Mouse (Mus musculus) embryonic facial prominence, embryonic 14.5 days (tissue): ENCODE measurements around the gene Mrpl22. TPM values are rescaled to one million over a fixed set of nuclear protein-coding genes. Genes with fewer than 3 reads are reported as not detected.
A peak's percentile ranks its signal among the peaks of the same experiment; 100 is the strongest.
"Not testable (repeated sequence)": the region's sequence is repeated elsewhere in the genome, so short reads cannot be mapped to it uniquely, and the experiment has no call there.

Experiments
- ATAC-seq: fragments of 200-750 bp; cut with Nextera tagmentation; 2 replicates; pipeline ENCODE4 v1.8.0; 2017; ENCODE audit warnings: low read depth, moderate number of reproducible peaks, moderate TSS enrichment
- DNase-seq: peaks from one replicate; pipeline ENCODE4 v3.0.0-alpha.2; 2015; ENCODE audit warnings: low spot score
- H3K27ac ChIP-seq: fragments of 300-500 bp; sonication (generic); replicated peaks from 2 replicates; pipeline ENCODE4 v1.5.1; 2014; ENCODE audit warnings: low read depth, mild to moderate bottlenecking, low read length, moderate library complexity
- H3K27me3 ChIP-seq: fragments of 300-500 bp; sonication (generic); replicated peaks from 2 replicates; pipeline ENCODE4 v1.6.1; 2014; ENCODE audit warnings: low read length; ENCODE audit not compliant: control insufficient read depth, insufficient read depth
- H3K36me3 ChIP-seq: fragments of 300-500 bp; sonication (generic); 2 replicates; pipeline ENCODE4 v1.6.1; 2014; ENCODE audit warnings: low read length, mixed read lengths; ENCODE audit not compliant: control insufficient read depth, insufficient read depth
- H3K4me1 ChIP-seq: fragments of 300-500 bp; sonication (generic); 2 replicates; pipeline ENCODE4 v1.6.1; 2014; ENCODE audit warnings: antibody characterized with exemption, low read length; ENCODE audit not compliant: control insufficient read depth, insufficient read depth
- H3K4me2 ChIP-seq: fragments of 300-500 bp; sonication (generic); 2 replicates; pipeline ENCODE4 v1.6.1; 2014; ENCODE audit warnings: low read depth, mild to moderate bottlenecking, low read length, moderate library complexity, mixed read lengths
- H3K4me3 ChIP-seq: fragments of 300-500 bp; sonication (generic); 2 replicates; pipeline ENCODE4 v1.5.1; 2014; ENCODE audit warnings: low read depth, mild to moderate bottlenecking, low read length
- H3K9ac ChIP-seq: fragments of 300-500 bp; sonication (generic); 2 replicates; pipeline ENCODE4 v1.6.1; 2014; ENCODE audit warnings: low read depth, mild to moderate bottlenecking, low read length, moderate library complexity, mixed read lengths
- H3K9me3 ChIP-seq: fragments of 300-500 bp; sonication (generic); 2 replicates; pipeline ENCODE4 v1.6.1; 2016; ENCODE audit warnings: low read length; ENCODE audit not compliant: control insufficient read depth
- WGBS: fragments of 180-500 bp; shearing (Covaris S2); extraction: QIAGEN DNeasy Blood & Tissue Kit; methylation state at CpG from one replicate; pipeline ENCODE4 v1.1.7; 2014; 5-methylcytosine and 5-hydroxymethylcytosine counted together
- polyA plus RNA-seq: library from polyadenylated mRNA; unstranded; fragments of >200 nt; fragmentation: Nextera tagmentation; extraction: Ambion mirVana; gene quantifications from 2 replicates; pipeline ENCODE4 v1.2.1, GENCODE M21; 2014

Gene Mrpl22
- polyA plus RNA-seq, 1 experiment from 2014 or later = 113 TPM

DNA sequence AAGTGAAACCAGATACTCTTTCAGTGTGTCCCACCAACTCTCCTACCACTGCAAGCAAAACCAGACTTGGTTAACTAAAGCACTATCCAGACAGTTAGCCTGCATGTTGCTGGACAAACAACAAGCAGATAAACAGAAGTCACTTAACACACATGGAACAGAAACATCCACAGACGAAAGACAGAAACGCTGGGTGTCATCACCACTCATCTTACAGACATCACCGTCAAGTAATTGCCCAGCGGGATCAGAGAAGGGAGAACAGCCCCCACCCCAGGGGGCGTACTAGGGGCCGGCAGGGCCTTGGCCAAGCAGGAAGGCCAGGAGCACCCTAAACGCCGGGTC is 3.7 kb upstream of the Mrpl22 start:
- ATAC-seq (no peak), DNase-seq (no peak)
- WGBS = 0% methylated on average over 5 of the region's 8 CpGs
- Histone ChIP-seq H3K27ac (0 out of 2 replicates have a peak overlapping the region, but pooled peaks have one; percentile 50), H3K9ac (peak overlapping the region; percentile 79), H3K36me3 (peaks cover 35% of the 10 kb centered on the region), H3K9me3 (no peaks in the 10 kb centered on the region), H3K4me1 (peaks cover 6% of the 10 kb centered on the region; the same call in 1 of the 2 replicates), H3K4me2 (peak overlapping the region; percentile 80), H3K27me3 (no peaks in the 10 kb centered on the region), H3K4me3 (peak overlapping the region; percentile 77)

DNA sequence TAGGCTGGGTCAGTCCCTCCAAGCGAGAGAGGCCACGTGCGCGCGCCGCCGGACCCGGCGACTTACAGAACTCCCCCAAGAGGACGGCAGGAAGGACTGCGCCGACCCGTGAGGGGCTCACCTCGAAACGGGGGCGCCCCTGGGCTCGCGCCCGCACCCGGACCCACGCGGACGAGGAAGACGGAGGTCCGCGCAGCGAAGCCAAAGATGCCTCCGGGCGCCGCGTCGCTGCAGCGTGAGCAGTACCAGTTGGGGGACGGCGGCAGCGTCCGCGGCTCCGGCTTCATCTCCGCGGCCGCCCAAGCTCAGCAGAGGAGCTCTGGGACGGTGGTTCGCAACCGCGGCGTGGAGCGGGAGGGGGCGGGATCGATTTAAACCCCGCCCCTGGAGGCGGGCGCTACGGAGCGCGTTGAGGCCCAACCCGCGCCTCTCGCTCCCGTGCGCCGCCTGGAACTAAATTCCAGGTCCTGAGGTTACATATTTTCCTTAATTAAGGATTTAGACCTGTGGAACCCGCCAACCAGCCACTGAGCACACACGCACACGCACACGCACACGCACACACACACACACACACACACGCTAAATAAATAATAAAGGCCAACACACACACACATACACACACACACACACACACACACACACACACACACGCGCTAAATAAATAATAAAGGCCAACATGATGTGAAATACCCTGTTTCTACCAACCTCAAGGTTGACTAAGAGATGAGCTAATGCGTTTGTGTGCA is 3.1 kb upstream of the Mrpl22 start, which contains the start of gene Gemin5:
TSS of gene Gemin5 (minus strand) at position 373 of the 749 bp plus-strand sequence.
- peak within 1 kb of the TSS; percentile 79 for H3K9ac ChIP-seq
- peak within 1 kb of the TSS; percentile 77 for H3K4me3 ChIP-seq
- H3K36me3 ChIP-seq = peaks cover 34% of the 10 kb centered on the region
- under 1% methylated on average over 48 of the region's 71 CpGs for WGBS
- no peaks in the 10 kb centered on the region for H3K27me3 ChIP-seq
- peaks cover 6% of the 10 kb centered on the region; the same call in 1 of the 2 replicates for H3K4me1 ChIP-seq
- ATAC-seq (peak; percentile 88), DNase-seq (peak; percentile 87)
- H3K4me2 ChIP-seq = peak within 1 kb of the TSS; percentile 80
- H3K27ac ChIP-seq = peak within 1 kb of the TSS; percentile 50
- no peaks in the 10 kb centered on the region for H3K9me3 ChIP-seq

DNA sequence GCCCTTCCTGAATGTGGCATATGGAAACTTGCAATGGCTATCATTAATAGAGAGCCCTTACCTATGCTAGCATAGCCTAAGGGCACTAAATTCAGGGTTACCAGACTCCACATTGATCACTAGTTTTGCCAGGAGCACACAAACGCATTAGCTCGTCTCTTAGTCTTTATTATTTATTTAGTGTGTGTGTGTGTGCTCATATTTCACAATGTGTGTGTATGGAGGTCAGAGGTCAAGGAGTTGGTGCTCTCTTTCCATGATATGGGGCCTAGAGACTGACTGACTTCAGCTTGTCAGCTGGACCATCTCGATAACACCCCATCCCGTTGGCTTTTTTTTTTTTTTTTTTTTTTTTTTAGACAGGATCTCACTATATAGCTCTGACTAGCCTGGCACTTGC is 1.8 kb upstream of the Mrpl22 start:
- Histone ChIP-seq H3K27me3 (no peaks in the 10 kb centered on the region), H3K4me3 (no peak overlapping the region), H3K9ac (no peak overlapping the region), H3K4me2 (no peak overlapping the region), H3K36me3 (peaks cover 35% of the 10 kb centered on the region), H3K27ac (no peak overlapping the region), H3K9me3 (no peaks in the 10 kb centered on the region), H3K4me1 (peaks cover 6% of the 10 kb centered on the region; the same call in 1 of the 2 replicates)
- ATAC-seq (no peak), DNase-seq (no peak)
- 83% methylated on average over 4 of the region's 4 CpGs for WGBS

- H3K9ac ChIP-seq = no peak overlapping the region
- DNase-seq = peak; percentile 88
- no peaks in the 10 kb centered on the region for H3K9me3 ChIP-seq
- no peaks in the 10 kb centered on the region for H3K4me1 ChIP-seq
- peaks cover 45% of the 10 kb centered on the region for H3K36me3 ChIP-seq
- no peak overlapping the region for H3K27ac ChIP-seq
- no peak overlapping the region for H3K4me3 ChIP-seq
- no peak overlapping the region for H3K4me2 ChIP-seq
- H3K27me3 ChIP-seq = no peaks in the 10 kb centered on the region
- ATAC-seq = peak; percentile 33; the same call in 1 of the 2 replicates
- WGBS = 12% methylated on average over 3 of the region's 3 CpGs
Observed at GRCm38 (mm10) chr11:58179563-58179962, 8.1 kb downstream of the Mrpl22 start.

DNA sequence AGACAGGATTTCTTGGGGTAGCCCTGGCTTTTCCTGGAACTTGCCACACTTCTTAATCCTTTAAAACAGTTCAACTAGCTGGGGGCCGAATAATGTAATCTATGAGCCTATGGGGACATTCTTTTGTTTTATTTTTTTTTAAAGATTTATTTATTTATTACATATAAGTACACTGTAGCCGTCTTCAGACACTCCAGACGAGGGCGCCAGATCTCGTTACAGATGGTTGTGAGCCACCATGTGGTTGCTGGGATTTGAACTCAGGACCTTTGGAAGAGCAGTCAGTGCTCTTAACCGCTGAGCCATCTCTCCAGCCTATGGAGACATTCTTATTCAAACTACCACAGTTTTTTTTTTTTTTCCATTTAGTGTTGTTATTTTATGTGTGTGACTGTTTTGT is 8.5 kb downstream of the Mrpl22 start:
- H3K36me3 ChIP-seq = peaks cover 41% of the 10 kb centered on the region
- not testable (repeated sequence) for H3K27me3 ChIP-seq, H3K9ac ChIP-seq, H3K4me3 ChIP-seq, DNase-seq, H3K27ac ChIP-seq, H3K4me1 ChIP-seq, ATAC-seq, H3K9me3 ChIP-seq, H3K4me2 ChIP-seq
- WGBS = 95% methylated on average over 6 of the region's 6 CpGs

GRCm38 (mm10) chr11:58180756-58181155 is 9.3 kb downstream of the Mrpl22 start:
- Histone ChIP-seq H3K27ac (no peak overlapping the region), H3K27me3 (no peaks in the 10 kb centered on the region), H3K4me2 (no peak overlapping the region), H3K36me3 (peaks cover 33% of the 10 kb centered on the region), H3K9ac (no peak overlapping the region), H3K9me3 (no peaks in the 10 kb centered on the region), H3K4me1 (no peaks in the 10 kb centered on the region), H3K4me3 (no peak overlapping the region)
- no peak for DNase-seq
- ATAC-seq = no peak
- 85% methylated on average over 7 of the region's 7 CpGs for WGBS

GRCm38 (mm10) chr11:58183579-58183978 is 12.1 kb downstream of the Mrpl22 start:
- Histone ChIP-seq H3K9ac (no peak overlapping the region), H3K9me3 (no peaks in the 10 kb centered on the region), H3K36me3 (peaks cover 5% of the 10 kb centered on the region), H3K4me2 (no peak overlapping the region), H3K4me3 (no peak overlapping the region), H3K4me1 (no peaks in the 10 kb centered on the region), H3K27me3 (no peaks in the 10 kb centered on the region), H3K27ac (no peak overlapping the region)
- 96% methylated on average over 3 of the region's 3 CpGs for WGBS
- ATAC-seq (no peak), DNase-seq (no peak)

DNA sequence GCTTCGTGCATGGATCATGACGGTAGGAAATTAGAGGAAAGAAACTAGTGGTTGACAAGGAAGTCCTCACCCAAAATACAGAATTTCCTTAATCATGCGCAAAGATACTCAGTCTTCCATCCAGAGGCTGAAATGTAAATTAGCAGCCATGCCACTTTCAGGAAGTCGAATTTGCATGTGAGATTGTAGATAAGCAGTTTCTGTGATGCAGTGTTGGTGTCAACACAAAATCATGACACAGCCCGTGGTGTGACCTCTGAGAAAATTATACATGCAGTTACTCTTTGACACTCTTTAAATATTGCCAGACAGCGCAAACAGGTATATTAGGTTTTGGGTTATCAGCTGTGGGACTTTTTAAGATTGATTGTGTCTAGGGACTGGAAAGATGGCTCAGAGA is 18.2 kb downstream of the Mrpl22 start:
- Histone ChIP-seq H3K4me1 (no peaks in the 10 kb centered on the region), H3K9ac (no peak overlapping the region), H3K4me3 (no peak overlapping the region), H3K4me2 (no peak overlapping the region), H3K27ac (no peak overlapping the region), H3K27me3 (no peaks in the 10 kb centered on the region), H3K9me3 (no peaks in the 10 kb centered on the region), H3K36me3 (no peaks in the 10 kb centered on the region)
- ATAC-seq (no peak), DNase-seq (no peak)
- WGBS = 91% methylated on average over 6 of the region's 6 CpGs

- Histone ChIP-seq H3K27ac (no peak overlapping the region), H3K36me3 (no peaks in the 10 kb centered on the region), H3K9me3 (no peaks in the 10 kb centered on the region), H3K4me3 (no peak overlapping the region), H3K9ac (no peak overlapping the region), H3K27me3 (no peaks in the 10 kb centered on the region), H3K4me1 (no peaks in the 10 kb centered on the region), H3K4me2 (no peak overlapping the region)
- 69% methylated on average over 3 of the region's 3 CpGs for WGBS
- DNase-seq (no peak), ATAC-seq (no peak)
Observed at GRCm38 (mm10) chr11:58193326-58193725, 21.9 kb downstream of the Mrpl22 start.
